Mouse (Mus musculus): Measurements from ENCODE around the gene Arhgap15. TPM values are rescaled to one million over a fixed set of nuclear protein-coding genes. Genes with fewer than 3 reads are reported as not detected.

The Arhgap15 gene
- total and polyA plus RNA-seq, 3 experiments: 16.6 to 40.3 (median 19.8) TPM

GRCm38 (mm10) chr2:44142611-44143010, 394.0 kb downstream of the Arhgap15 start:
- Histone ChIP-seq H3K27ac (ENCODE audit: insufficient read depth, low read depth) (no peak overlapping the region), H3K27me3 (replicated peaks) (no peaks in the 10 kb centered on the region), H3K4me3 (replicated peaks in 1 of 3; ENCODE audit: low read depth in 2 of 3, low read length in 2 of 3, poor library complexity in 1 of 3) (no peak overlapping the region), H3K4me2 (ENCODE audit: insufficient read depth, low read depth, poor library complexity, severe bottlenecking) (no peak overlapping the region), H3K9ac (ENCODE audit: insufficient read depth, low read depth) (no peak overlapping the region), H3K4me1 (ENCODE audit: control insufficient read depth in 1 of 2, insufficient read depth in 2 of 2) (peaks cover 0 to 14% of the 10 kb centered on the region in 2 experiments; a peak in 2 of 4 replicates), H3K9me3 (replicated peaks; ENCODE audit: low read length) (no peaks in the 10 kb centered on the region), H3K36me3 (replicated peaks in 1 of 2; ENCODE audit: control insufficient read depth in 1 of 2, insufficient read depth in 1 of 2, low read length in 1 of 2) (peaks cover 2 to 8% of the 10 kb centered on the region in 2 experiments), H3K79me2 (replicated peaks; ENCODE audit: control insufficient read depth, extremely low read depth, insufficient read depth, poor library complexity, severe bottlenecking) (no peaks in the 10 kb centered on the region)
- in situ Hi-C loops (cut with MboI; ENCODE audit: low pct_ligation_motif_present, low pct_unique_long_range_greater_than_20kb, low sequenced_read_pairs) (no loop called here), dilution Hi-C loops (cut with MboI; ENCODE audit: extremely low pct_ligation_motif_present, extremely low pct_unique_long_range_greater_than_20kb, low sequenced_read_pairs) (no loop called here)
- no peak for TF ChIP-seq EP300 (IDR thresholded peaks at IDR 0.05; ENCODE audit: low read length)
- TF ChIP-seq CHD1 (IDR thresholded peaks at IDR 0.05; ENCODE audit: low read depth, low read length): no peak
- no peak for TF ChIP-seq UBTF (IDR thresholded peaks at IDR 0.05; ENCODE audit: low read depth, low read length)
- TF ChIP-seq TCF12 (IDR thresholded peaks at IDR 0.05; ENCODE audit: low read depth, low read length): no peak
- no peak for TF ChIP-seq MAZ (IDR thresholded peaks at IDR 0.05; ENCODE audit: low read depth, low read length)
- no peak for TF ChIP-seq POLR2A (IDR thresholded peaks at IDR 0.05; ENCODE audit: low read depth, low read length)
- no peak for TF ChIP-seq E2F4 (IDR thresholded peaks at IDR 0.05; ENCODE audit: insufficient replicate concordance, low read depth, low read length)
- no peak for TF ChIP-seq TBP (conservative IDR thresholded peaks at IDR 0.05; ENCODE audit: low read depth, low read length)
- no peak for TF ChIP-seq SIN3A (IDR thresholded peaks at IDR 0.05; ENCODE audit: low read length)
- no peak for TF ChIP-seq MEF2A (IDR thresholded peaks at IDR 0.05; ENCODE audit: borderline replicate concordance, low read depth, low read length)
- TF ChIP-seq IRF4 (IDR thresholded peaks at IDR 0.05; ENCODE audit: low read depth, low read length): no peak
- TF ChIP-seq HCFC1 (IDR thresholded peaks at IDR 0.05; ENCODE audit: low read depth, low read length): no peak
- TF ChIP-seq MAX (IDR thresholded peaks at IDR 0.05; ENCODE audit: low read length): no peak
- TF ChIP-seq ETS1 (conservative IDR thresholded peaks at IDR 0.05; ENCODE audit: low read depth, low read length): no peak
- TF ChIP-seq MXI1 (IDR thresholded peaks at IDR 0.05; ENCODE audit: low read depth, low read length): no peak
- TF ChIP-seq ZKSCAN1 (IDR thresholded peaks at IDR 0.05; ENCODE audit: borderline replicate concordance, low read depth, low read length): no peak
- no peak for DNase-seq (ENCODE audit: extremely low read depth)

- Histone ChIP-seq H3K9me3 (replicated peaks; ENCODE audit: low read length) (no peaks in the 10 kb centered on the region), H3K27ac (ENCODE audit: insufficient read depth, low read depth) (no peak overlapping the region), H3K4me1 (ENCODE audit: control insufficient read depth in 1 of 2, insufficient read depth in 2 of 2) (peaks cover 0 to 26% of the 10 kb centered on the region in 2 experiments; a peak in 2 of 4 replicates), H3K36me3 (replicated peaks in 1 of 2; ENCODE audit: control insufficient read depth in 1 of 2, insufficient read depth in 1 of 2, low read length in 1 of 2) (peaks cover 0 to 5% of the 10 kb centered on the region in 2 experiments), H3K79me2 (replicated peaks; ENCODE audit: control insufficient read depth, extremely low read depth, insufficient read depth, poor library complexity, severe bottlenecking) (no peaks in the 10 kb centered on the region), H3K4me2 (ENCODE audit: insufficient read depth, low read depth, poor library complexity, severe bottlenecking) (no peak overlapping the region), H3K27me3 (replicated peaks) (no peaks in the 10 kb centered on the region), H3K9ac (ENCODE audit: insufficient read depth, low read depth) (no peak overlapping the region), H3K4me3 (replicated peaks in 1 of 3; ENCODE audit: low read depth in 2 of 3, low read length in 2 of 3, poor library complexity in 1 of 3) (no peak overlapping the region)
- no peak for DNase-seq (ENCODE audit: extremely low read depth)
- TF ChIP-seq TCF12 (IDR thresholded peaks at IDR 0.05; ENCODE audit: low read depth, low read length) (no peak), ELF1 (IDR thresholded peaks at IDR 0.05; ENCODE audit: low read depth, low read length) (no peak), UBTF (IDR thresholded peaks at IDR 0.05; ENCODE audit: low read depth, low read length) (no peak), RAD21 (IDR thresholded peaks at IDR 0.05; ENCODE audit: low read depth, low read length) (no peak), CHD2 (IDR thresholded peaks at IDR 0.05; ENCODE audit: low read length) (no peak), IRF4 (IDR thresholded peaks at IDR 0.05; ENCODE audit: low read depth, low read length) (no peak), POLR2A (IDR thresholded peaks at IDR 0.05; ENCODE audit: low read depth, low read length) (no peak), NRF1 (IDR thresholded peaks at IDR 0.05; ENCODE audit: low read depth, low read length) (no peak), KAT2A (IDR thresholded peaks at IDR 0.05; ENCODE audit: insufficient replicate concordance, low read length) (no peak)
- dilution Hi-C loops (cut with MboI; ENCODE audit: extremely low pct_ligation_motif_present, extremely low pct_unique_long_range_greater_than_20kb, low sequenced_read_pairs): no loop called here
- in situ Hi-C loops (cut with MboI; ENCODE audit: low pct_ligation_motif_present, low pct_unique_long_range_greater_than_20kb, low sequenced_read_pairs): no loop called here
Measured at GRCm38 (mm10) chr2:44146124-44146981, 397.7 kb downstream of the Arhgap15 start.

Measured in CH12.LX (cell line).